Comparison of ENCODE assay signal across 28 mouse cellular contexts in the genomic region with DNA sequence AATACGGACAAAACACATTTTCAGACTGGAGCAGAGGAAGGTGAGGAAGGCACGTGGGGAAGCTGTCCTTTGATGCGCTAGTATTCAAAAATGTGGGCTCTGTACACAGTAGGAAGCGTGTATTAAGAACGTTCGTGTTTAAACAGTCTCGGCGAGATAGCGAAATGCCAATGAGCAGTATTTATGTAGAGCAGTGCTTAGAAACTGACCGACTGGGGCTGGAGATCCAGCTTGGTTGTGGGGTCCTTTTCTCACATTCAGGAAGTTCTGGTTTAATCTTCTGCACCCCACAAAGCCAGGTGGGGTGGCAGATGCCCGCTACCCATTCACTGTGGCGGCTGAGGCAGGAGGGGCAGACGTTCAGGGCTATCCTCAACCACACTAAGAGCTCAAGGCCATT.
"Had no signal": no experiment of that assay in that cellular context is flagged by ENCODE, and none has a peak within 500 bp of the region (broad histone marks: within the 10 kb centered on the region; RNA-seq: fewer than 3 reads in every experiment).

No protein-coding gene starts in this region.

- H3K36me3 ChIP-seq: embryonic facial prominence, embryonic 10.5 days; embryonic facial prominence, embryonic 12.5 days; embryonic facial prominence, embryonic 13.5 days; embryonic facial prominence, embryonic 15.5 days; forebrain, embryonic 10.5 days; forebrain, embryonic 12.5 days; forebrain, embryonic 15.5 days had no signal

- H3K27me3 ChIP-seq: embryonic facial prominence, embryonic 12.5 days; embryonic facial prominence, embryonic 13.5 days; embryonic facial prominence, embryonic 15.5 days; forebrain, embryonic 12.5 days; forebrain, embryonic 13.5 days; forebrain, embryonic 15.5 days had no signal

- H3K9me3 ChIP-seq: embryonic facial prominence, embryonic 10.5 days; embryonic facial prominence, embryonic 12.5 days; embryonic facial prominence, embryonic 13.5 days; embryonic facial prominence, embryonic 15.5 days; forebrain, embryonic 10.5 days; forebrain, embryonic 12.5 days; forebrain, embryonic 13.5 days; forebrain, embryonic 15.5 days had no signal

- ATAC-seq: forebrain, embryonic 13.5 days; forebrain, embryonic 14.5 days; forebrain, embryonic 15.5 days; forebrain, embryonic 16.5 days; forebrain, postnatal 0 days had no signal

- H3K9ac ChIP-seq: embryonic facial prominence, embryonic 12.5 days; embryonic facial prominence, embryonic 13.5 days; embryonic facial prominence, embryonic 15.5 days; forebrain, embryonic 12.5 days; forebrain, embryonic 13.5 days; forebrain, embryonic 15.5 days; forebrain, postnatal 0 days had no signal

- H3K4me2 ChIP-seq: embryonic facial prominence, embryonic 12.5 days; embryonic facial prominence, embryonic 13.5 days; embryonic facial prominence, embryonic 15.5 days; forebrain, embryonic 12.5 days; forebrain, embryonic 13.5 days; forebrain, embryonic 15.5 days had no signal

- DNase-seq: cerebellum, adult 2 months; cerebellum, adult 8-10 months; cerebellum, adult 9-10 months; cerebellum, adult 9-11 months; cerebellum, postnatal 10 days; cerebellum, postnatal 14 days; cerebellum, postnatal 25 days; cerebellum, postnatal 36 days; embryo, embryonic 11 days; forebrain, postnatal 0 days; gastrocnemius, adult 2 months; gastrocnemius, postnatal 10 days; gastrocnemius, postnatal 14 days; gastrocnemius, postnatal 25 days; gastrocnemius, postnatal 36 days; heart, adult 18-20 months; heart, adult 2 months had no signal

- H3K4me3 ChIP-seq: embryonic facial prominence, embryonic 10.5 days; embryonic facial prominence, embryonic 12.5 days; embryonic facial prominence, embryonic 13.5 days; embryonic facial prominence, embryonic 15.5 days; erythroblast, embryonic 14.5 days; forebrain, embryonic 10.5 days; forebrain, embryonic 12.5 days; forebrain, embryonic 13.5 days; forebrain, embryonic 15.5 days; gastrocnemius, adult 2 months; heart, adult 2 months had no signal

- H3K27ac ChIP-seq: embryonic facial prominence, embryonic 10.5 days; embryonic facial prominence, embryonic 12.5 days; embryonic facial prominence, embryonic 13.5 days; embryonic facial prominence, embryonic 15.5 days; forebrain, embryonic 10.5 days; forebrain, embryonic 12.5 days; forebrain, embryonic 13.5 days; forebrain, embryonic 15.5 days; gastrocnemius, adult 2 months; heart, adult 2 months had no signal

- H3K4me1 ChIP-seq: embryonic facial prominence, embryonic 10.5 days; embryonic facial prominence, embryonic 12.5 days; embryonic facial prominence, embryonic 13.5 days; embryonic facial prominence, embryonic 15.5 days; forebrain, embryonic 12.5 days; forebrain, embryonic 13.5 days; forebrain, embryonic 15.5 days had no signal
